ENCODE assay signal across 9 mouse cellular contexts in genomic region chr11:120945926-120946325, GRCm38 (mm10).
"Had no signal": no experiment of that assay in that cellular context is flagged by ENCODE, and none has a peak within 500 bp of the region (broad histone marks: within the 10 kb centered on the region; RNA-seq: fewer than 3 reads in every experiment).

No protein-coding gene starts in this region.

- DNase-seq: liver, embryonic 13.5 days; liver, postnatal 0 days; lung, adult 2 months; lung, postnatal 14 days; lung, postnatal 36 days; right cerebral cortex, postnatal 14 days; thymus, adult 18-20 months; thymus, postnatal 14 days; thymus, postnatal 36 days had no signal
